Mouse (Mus musculus): ENCODE results near the gene Gm4952.
"Not testable (repeated sequence)": the region's sequence is repeated elsewhere in the genome, so short reads cannot be mapped to it uniquely, and the experiment has no call there.

Gene Gm4952

DNA sequence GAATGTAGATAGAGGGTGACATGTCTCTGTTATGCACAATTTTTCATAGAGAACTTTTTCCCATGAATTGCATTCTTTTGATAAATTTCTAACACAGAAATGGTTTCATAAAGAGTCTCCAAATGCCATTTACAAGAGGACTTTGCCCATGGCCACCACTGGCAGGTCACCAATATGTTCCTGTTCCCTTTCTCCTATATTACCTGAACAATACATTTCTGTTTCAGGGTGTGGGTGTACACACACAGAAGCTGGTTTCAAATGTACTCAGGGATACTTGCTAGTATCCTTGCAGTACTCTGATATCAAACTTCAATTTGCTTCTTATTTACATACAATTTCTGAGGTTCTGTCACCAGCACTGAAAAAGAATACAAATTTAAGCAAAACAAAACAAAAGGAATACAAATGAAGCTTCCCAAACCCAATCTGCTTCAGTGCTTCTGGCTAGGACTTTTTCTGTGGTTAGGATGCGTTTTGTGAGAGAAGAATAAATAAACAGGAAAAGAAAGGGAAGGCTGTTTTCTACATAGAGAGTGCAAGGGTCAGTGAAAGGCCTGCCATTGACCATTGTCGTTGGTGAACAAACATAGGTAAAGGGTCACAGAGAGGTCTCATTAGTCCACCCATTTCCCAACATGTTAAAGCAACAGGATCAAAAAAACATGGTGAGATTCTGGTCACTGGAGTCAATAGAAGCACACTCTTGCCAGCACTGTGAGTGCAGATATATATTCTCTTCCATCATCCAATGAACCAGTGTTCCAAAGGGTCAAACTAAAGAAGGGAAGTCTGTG lies 1.1 kb downstream of the Gm4952 start:
- DNase-seq, result no peak

DNA sequence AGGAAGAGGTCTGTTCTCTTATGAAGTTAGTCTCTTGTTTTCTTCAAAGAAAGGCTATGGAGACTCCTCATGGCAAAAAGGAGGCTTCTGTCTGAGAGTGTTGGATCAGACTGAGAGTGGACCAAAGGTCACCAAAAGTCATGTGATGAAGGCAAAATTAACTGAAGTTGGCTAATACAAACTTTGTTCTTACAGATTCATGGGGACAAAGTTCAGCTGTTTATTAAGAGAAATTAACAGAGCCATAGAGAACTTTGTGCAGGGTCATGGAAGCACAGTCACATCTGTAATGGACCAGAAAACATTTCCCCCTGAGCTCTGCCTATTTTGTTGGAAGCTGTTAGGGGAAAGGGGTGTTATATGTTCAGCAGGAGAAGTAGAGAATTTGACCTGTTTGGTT lies 8.6 kb downstream of the Gm4952 start:
- no peak for DNase-seq

DNA sequence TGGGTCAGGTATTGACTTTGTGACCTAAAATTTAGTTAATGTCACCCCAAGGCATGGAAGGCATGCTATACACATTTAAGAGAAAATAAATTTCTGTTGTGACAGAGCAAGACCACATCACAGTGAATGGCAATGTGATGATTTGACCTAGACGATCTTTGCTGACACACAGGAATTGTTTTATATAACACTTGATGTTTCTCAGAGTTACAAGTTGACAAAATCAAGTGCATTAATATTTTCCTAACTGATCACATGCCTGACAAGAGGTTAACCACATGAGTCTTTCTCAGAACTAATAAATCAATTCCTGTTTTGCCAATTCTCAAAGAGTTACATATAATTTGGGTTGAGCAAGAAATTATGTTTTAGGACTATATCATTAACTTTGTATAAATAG lies 13.9 kb downstream of the Gm4952 start:
- no peak for DNase-seq

DNA sequence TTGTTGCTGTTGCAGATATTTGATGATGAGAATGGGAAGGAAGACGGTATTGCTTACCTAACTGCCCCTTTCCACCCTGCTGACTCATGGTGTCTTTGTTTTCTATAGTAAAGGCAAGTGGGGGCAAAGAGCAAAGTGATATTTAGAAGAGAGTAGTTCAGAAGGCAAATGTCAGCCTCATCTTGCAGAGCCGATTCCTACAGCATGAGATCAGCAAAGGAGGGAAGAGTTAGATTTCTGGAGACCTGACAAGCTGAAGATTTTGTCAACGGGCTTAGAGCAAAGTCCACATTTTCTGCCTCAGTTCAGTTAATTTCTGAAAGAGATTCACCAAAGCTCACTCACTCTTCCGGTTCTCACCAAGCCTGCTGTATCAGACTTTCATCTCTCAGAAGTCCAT lies 33.4 kb downstream of the Gm4952 start, which contains the start of gene Glyat:
Gene Glyat (plus strand): TSS at position 133 of the 400 bp plus-strand sequence.
- DNase-seq, result no peak

DNA sequence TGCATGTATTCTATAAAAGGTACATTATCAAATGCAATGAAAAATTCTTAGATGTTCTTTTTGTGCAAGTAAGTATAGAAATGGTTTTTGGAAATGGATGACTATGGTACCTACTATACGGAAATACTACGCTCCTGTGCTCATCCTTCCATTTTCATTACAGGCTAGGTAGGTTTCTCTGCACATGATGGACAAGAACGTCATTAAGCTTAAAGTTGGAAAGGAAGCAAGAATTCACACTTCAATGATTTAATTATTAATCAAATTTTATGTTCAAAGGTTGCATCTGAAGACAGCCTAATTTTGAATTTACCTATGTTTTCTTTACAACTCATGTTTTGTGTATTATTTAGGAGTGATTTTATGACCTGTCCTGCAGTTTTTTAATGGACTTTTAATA lies 34.5 kb downstream of the Gm4952 start:
- DNase-seq, result no peak

DNA sequence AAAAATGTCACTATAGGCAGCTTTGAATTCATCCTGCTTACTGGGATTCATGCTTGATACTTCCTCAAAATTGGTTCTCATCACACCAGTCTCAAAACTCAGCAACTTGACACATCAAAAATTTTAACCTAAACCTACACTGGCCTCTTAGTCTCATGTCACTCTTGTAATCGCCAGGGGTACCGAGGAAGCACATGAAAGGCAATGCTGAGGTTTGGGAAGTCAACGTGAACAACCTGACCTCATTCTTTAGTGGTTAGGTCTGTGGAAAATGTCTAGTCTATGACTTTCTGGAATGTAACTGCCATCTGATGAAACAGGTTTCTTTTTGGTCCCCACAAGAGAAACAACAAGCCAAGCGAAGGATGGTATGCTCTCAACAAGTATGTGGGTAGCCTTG lies 35.2 kb downstream of the Gm4952 start:
- DNase-seq, result no peak

DNA sequence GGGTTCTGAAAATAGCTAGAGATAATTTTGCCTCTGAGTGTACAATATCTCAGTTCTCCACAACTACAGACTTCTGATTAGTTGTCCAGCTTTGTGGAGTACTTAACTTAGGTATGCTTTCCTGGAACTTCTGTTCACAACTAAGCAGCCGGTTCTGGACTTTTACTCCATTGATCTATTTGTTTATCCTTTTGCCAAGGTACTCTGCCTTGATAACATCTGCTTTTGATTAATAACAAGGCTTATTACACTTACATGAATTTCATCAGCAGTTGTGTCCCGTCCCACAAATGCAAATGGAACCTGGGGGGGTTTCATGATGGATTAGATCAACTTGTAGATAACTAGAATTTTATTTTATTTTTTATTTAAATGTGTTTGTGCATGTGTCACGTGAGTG lies 37.1 kb downstream of the Gm4952 start:
- DNase-seq, result no peak

DNA sequence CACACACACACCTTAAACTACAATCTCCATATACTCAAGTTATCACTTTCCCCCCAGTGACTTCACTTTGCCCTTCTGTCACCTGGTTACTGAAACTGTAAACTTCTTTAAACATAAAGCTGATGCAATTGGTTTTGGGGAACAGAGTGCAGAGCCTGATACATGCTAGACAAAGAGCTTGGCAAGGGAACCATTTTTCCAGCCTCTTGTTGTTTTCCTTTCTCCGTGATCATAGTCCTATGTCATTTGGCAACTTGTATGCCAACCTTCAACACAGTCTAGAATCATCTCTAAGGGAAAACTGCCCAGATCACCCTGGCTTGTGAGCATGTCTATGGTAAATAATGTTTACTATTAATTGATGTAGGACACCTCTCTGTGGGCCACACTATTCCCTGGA lies 38.3 kb downstream of the Gm4952 start:
- DNase-seq, result no peak

DNA sequence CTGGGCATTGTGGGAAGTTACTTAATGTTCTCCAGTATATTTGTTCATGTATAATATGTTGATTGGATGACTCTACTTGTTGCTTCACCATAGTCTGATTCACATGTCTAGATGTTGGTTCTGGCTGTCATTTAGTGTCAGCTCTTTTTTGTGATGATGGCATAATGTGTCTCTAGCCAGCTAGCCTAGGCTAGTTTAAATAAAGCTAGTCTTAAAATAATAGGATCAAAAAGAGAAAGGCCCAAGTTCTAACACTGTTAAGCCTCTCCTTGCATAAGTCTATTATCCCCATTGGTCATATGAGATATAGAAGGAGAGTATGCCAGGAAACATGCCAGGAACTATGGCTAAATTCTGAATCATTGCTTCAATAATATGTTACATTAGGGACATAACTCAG lies 49.7 kb downstream of the Gm4952 start:
- no peak for DNase-seq

DNA sequence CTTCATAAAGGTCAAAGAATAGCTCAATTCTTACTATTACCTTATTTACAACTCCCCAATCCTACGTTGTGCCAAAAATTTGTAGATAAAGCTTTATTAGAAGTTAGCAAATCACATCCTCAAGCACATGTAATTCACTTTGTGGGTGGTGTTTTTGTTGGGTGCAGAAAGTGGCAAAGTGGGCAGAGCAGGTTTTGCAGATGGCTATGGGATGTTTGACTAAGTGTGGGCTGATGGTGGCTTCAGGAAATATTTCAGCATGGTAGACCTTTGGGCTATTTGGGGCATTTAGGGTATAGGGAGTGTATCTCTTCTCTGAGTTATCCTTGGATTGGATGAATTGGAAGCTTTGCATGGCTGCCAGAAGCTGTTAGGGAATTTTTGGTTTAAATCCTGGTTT lies 66.4 kb downstream of the Gm4952 start:
- DNase-seq, result no peak

DNA sequence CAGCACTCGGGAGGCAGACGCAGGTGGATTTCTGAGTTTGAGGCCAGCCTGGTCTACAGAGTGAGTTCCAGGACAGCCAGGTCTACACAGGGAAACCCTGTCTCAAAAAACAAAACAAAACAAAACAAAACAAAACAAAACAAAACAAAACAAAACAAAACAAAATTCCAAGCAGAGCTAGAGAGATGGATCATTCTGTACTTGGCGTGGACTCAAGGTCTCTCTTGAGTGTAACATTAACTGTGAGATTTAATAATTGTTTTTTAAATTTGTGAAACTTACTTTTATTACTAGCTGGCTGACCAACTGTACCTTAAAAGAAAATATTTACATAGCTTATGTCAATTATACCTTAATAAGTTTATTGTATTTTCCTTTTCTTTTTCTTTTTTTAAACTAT lies 68.8 kb downstream of the Gm4952 start:
- DNase-seq, result not testable (repeated sequence)

DNA sequence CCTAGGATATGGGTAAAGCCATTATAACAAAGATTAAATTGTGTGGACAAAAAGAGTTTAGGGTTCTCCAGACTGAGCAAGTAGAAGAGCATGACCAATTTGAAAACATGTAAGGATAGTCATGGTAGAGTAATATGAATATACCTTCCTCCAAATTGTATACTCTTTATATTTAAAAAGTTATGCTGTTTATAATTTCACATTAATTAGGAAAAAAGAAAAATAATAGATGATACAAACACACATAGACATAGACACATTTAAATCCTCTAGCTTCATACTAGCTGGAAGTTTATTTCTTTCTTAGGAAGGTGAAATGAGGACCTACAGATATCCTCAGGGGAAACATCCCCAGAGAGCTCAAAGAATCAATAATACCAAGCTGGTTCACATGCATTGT lies 70.4 kb downstream of the Gm4952 start, which contains the start of gene Olfr1442:
Gene Olfr1442 (plus strand): TSS at position 301 of the 400 bp plus-strand sequence.
- no peak for DNase-seq

DNA sequence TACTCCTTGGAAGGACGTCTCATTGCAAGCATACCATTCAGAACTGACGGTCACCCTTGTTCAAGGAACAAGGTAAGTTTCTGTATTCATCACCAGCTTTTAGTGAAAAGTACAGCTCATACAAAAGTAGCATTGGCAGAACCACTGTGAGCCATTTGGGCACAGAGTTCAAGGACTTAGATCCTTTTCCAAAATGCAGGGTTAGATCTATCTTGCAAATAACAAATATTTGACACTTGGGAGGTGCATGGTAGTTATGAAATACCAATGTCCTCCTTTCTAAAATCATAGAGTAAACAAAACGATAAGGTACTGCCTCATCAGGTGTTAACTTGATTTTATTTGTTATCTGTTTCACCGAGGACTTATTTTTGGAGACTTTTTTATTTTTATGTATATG lies 71.3 kb downstream of the Gm4952 start:
- DNase-seq, result no peak

DNA sequence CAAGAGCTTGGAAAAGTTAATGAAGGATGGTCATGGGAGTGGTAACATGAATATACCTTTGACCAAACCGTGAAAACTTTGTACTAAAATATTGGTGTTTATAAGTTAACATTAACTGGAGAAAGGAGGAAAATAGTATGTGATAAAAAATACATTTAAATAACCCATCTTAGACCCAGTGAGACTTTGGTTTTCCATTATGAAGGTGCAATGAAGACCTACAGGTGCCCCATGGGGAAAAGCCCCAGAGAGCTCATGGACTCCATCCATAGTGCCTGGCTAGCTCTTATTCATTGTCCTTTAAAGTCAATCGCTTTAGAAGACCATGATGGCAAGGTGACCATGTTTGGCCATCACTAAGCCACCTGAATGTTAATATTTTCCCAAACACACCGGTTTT lies 78.0 kb downstream of the Gm4952 start, which contains the start of gene Olfr1443:
Gene Olfr1443 (plus strand): TSS at position 301 of the 400 bp plus-strand sequence.
- no peak for DNase-seq

Data from cerebellum, postnatal 10 days (tissue).